Mouse (Mus musculus) bone marrow, adult 2 months (tissue): ENCODE measurements around the gene Il12rb1. TPM values are rescaled to one million over a fixed set of nuclear protein-coding genes. Genes with fewer than 3 reads are reported as not detected.
A peak's percentile ranks its signal among the peaks of the same experiment; 100 is the strongest.

Experiments
- H3K27ac ChIP-seq: fragments of 200-500 bp; 2 replicates; pipeline ENCODE4 v1.5.1; 2012; ENCODE audit warnings: low read depth, mild to moderate bottlenecking, control low read depth, inconsistent platforms, low read length; ENCODE audit not compliant: control insufficient read depth, poor library complexity, insufficient read depth
- H3K4me1 ChIP-seq: fragments of 200-500 bp; 2 replicates; pipeline ENCODE4 v1.6.1; 2011; ENCODE audit warnings: low read length; ENCODE audit not compliant: control insufficient read depth, insufficient read depth
- H3K4me3 ChIP-seq: fragments of 200-500 bp; replicated peaks from 2 replicates; pipeline ENCODE3; 2011; ENCODE audit warnings: mild to moderate bottlenecking, low read depth, low read length, control low read depth; ENCODE audit not compliant: control insufficient read depth
- CTCF ChIP-seq: fragments of 200-500 bp; IDR thresholded peaks from 2 replicates; pipeline ENCODE4 v1.5.1; 2011; ENCODE audit warnings: low read length, control low read depth; ENCODE audit not compliant: control insufficient read depth, insufficient read depth
- POLR2A ChIP-seq: fragments of 200-500 bp; IDR thresholded peaks from 2 replicates; pipeline ENCODE4 v1.6.1; 2011; ENCODE audit warnings: low read depth, mild to moderate bottlenecking, control low read depth, low read length, borderline replicate concordance; ENCODE audit not compliant: control insufficient read depth
- WGBS: fragments of 180-500 bp; shearing (Covaris S2); methylation state at CpG from one replicate; pipeline ENCODE4 v1.1.7; 2018; 5-methylcytosine and 5-hydroxymethylcytosine counted together
- polyA plus RNA-seq: library from polyadenylated mRNA; stranded (reverse); fragments of >200 nt; gene quantifications from 2 replicates; pipeline ENCODE4 v1.2.4, GENCODE M21; 2011; ENCODE audit warnings: low replicate concordance; ENCODE audit not compliant: missing spikeins, insufficient read depth, insufficient read length

Il12rb1 gene
- polyA plus RNA-seq, 1 experiment, result 1.9 TPM

GRCm38 (mm10) chr8:70797081-70798070 lies 10.9 kb upstream of the Il12rb1 start:
- no peak overlapping the region for H3K27ac ChIP-seq
- under 1% methylated on average over 57 of the region's 57 CpGs for WGBS
- TF ChIP-seq CTCF (no peak), POLR2A (no peak)
- peak overlapping the region; percentile 58 for H3K4me3 ChIP-seq
- peaks cover 9% of the 10 kb centered on the region for H3K4me1 ChIP-seq

GRCm38 (mm10) chr8:70798281-70798680 lies 10.0 kb upstream of the Il12rb1 start:
- TF ChIP-seq POLR2A (no peak), CTCF (no peak)
- Histone ChIP-seq H3K4me3 (no peak overlapping the region), H3K27ac (no peak overlapping the region), H3K4me1 (peaks cover 3% of the 10 kb centered on the region; the same call in 1 of the 2 replicates)
- WGBS, result 34% methylated on average over 15 of the region's 15 CpGs

- peaks cover 3% of the 10 kb centered on the region; the same call in 1 of the 2 replicates for H3K4me1 ChIP-seq
- no peak overlapping the region for H3K4me3 ChIP-seq
- TF ChIP-seq POLR2A (no peak), CTCF (no peak)
- 44% methylated on average over 10 of the region's 10 CpGs for WGBS
- no peak overlapping the region for H3K27ac ChIP-seq
These were observed 7.6 kb upstream of the Il12rb1 start for GRCm38 (mm10) chr8:70800648-70801047.

DNA sequence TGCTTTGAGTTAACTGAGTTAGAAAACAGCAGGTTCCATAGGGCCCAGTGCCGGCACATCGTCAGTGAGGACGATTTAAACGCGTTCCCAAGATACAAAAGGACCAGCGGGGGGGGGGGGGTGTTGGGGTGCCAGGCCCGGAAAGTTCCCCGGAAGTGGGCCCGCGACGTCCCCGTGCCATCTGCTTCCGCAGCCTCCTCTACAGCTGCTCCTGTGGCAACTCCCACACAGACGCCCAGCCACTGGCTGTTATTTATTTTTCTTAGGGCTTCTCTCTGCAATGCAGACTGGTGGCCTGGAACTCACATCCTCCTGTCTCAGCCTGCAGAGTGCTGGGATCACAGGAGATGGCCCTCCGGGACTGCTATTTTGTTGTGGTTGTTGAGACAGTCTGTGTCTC lies 7.1 kb upstream of the Il12rb1 start:
- H3K4me1 ChIP-seq, result peaks cover 3% of the 10 kb centered on the region; the same call in 1 of the 2 replicates
- no peak overlapping the region for H3K4me3 ChIP-seq
- H3K27ac ChIP-seq, result no peak overlapping the region

DNA sequence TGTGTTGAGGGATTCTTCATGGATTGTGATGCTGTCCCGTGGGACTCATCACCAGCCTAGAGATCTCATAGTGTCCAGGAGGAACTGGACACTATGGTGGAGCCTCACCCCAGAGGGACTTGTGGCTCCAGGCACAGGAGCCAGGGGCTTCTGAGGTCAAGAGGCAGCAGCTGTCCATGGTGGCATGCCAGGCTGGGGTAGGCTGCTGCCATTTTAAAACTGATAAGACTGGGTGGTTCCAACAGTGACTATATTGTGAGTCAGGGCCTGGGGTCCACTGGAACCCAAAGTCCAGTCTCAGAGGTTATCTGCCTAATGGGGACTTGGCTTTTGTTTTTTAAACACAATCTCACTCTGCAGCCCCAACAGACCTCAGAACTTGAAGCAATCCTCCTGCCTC lies 6.4 kb upstream of the Il12rb1 start:
- no peak overlapping the region for H3K27ac ChIP-seq
- 73% methylated on average over 1 of the region's 1 CpGs for WGBS
- TF ChIP-seq CTCF (no peak), POLR2A (no peak)
- no peak overlapping the region for H3K4me3 ChIP-seq
- peaks cover 4% of the 10 kb centered on the region; the same call in 1 of the 2 replicates for H3K4me1 ChIP-seq

More for the DNA sequence above, 7.1 kb upstream of the Il12rb1 start:
- 19% methylated on average over 15 of the region's 15 CpGs for WGBS
- no peak for TF ChIP-seq POLR2A
- no peak for TF ChIP-seq CTCF

DNA sequence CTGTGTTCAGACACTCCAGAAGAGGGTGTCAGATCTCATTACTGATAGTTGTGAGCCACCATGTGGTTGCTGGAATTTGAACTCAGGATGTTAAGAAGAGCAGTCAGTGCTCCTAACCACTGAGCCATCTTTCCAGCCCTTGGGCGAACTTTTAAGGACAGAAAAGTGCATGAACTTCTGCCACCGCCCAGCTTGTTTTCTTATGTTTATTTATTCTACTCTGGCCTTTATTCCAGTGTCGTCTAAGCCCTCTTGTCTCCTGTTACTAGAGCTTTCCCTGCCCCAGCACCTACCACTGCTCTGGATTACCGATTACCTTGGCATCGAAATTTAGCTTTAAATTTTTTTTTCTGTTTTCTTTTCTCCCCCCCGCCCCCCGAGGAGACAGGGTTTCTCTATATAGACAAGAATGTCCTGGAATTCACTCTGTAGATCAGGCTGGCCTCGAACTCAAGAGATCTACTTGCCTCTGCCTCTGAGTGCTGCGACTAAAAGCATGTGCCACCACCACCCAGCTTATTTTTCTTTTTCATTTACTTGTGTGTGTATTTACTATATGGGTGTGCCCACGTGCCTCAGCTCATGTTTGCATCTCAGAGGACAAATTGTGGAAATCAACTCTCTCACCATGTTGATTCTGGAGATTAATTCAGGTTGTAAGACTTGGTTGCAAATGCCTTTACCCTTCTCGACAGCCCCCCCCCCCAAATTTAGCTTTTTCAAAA lies 5.3 kb upstream of the Il12rb1 start:
- no peak overlapping the region for H3K4me3 ChIP-seq
- TF ChIP-seq POLR2A (no peak), CTCF (no peak)
- H3K4me1 ChIP-seq, result peaks cover 7% of the 10 kb centered on the region; the same call in 1 of the 2 replicates
- no peak overlapping the region for H3K27ac ChIP-seq
- WGBS, result 76% methylated on average over 11 of the region's 11 CpGs

- WGBS, result 1% methylated on average over 47 of the region's 47 CpGs
- TF ChIP-seq CTCF (no peak), POLR2A (peak; percentile 67; the same call in 1 of the 2 replicates)
- Histone ChIP-seq H3K4me3 (peak overlapping the region; percentile 77), H3K27ac (peak overlapping the region; percentile 53), H3K4me1 (peaks cover 8% of the 10 kb centered on the region; the same call in 1 of the 2 replicates)
These were observed 4.3 kb upstream of the Il12rb1 start for GRCm38 (mm10) chr8:70803761-70804480.
